Mouse (Mus musculus) spleen, adult 2 months (tissue): ENCODE measurements at regions not wholly inside any gene's neighbourhood (a gene's known extent, or its start where the extent isn't known, plus 50 kb on each side); places are given as distances from the start of the nearest gene placed in this dataset.
"Not testable (repeated sequence)": the region's sequence is repeated elsewhere in the genome, so short reads cannot be mapped to it uniquely, and the experiment has no call there.

Experiments
- DNase-seq, 2 experiments: peaks; one replicate each; pipeline versions ENCODE4 v3.0.0 to v3.0.0-alpha.2; 2012 to 2021; ENCODE audit warnings: low spot score in 2 of 2, low read depth in 1 of 2
- H3K27ac ChIP-seq: fragments of 200-500 bp; 2 replicates; pipeline ENCODE4 v1.5.1; 2012; ENCODE audit warnings: low read length, inconsistent platforms; ENCODE audit not compliant: insufficient read depth
- H3K27me3 ChIP-seq: fragments of 200-500 bp; 2 replicates; pipeline ENCODE4 v1.6.1; 2012; ENCODE audit warnings: mild to moderate bottlenecking, moderate library complexity, low read length, inconsistent platforms; ENCODE audit not compliant: control insufficient read depth, insufficient read depth
- H3K36me3 ChIP-seq: fragments of 200-500 bp; 2 replicates; pipeline ENCODE4 v1.6.1; 2012; ENCODE audit warnings: mild to moderate bottlenecking, low read length, inconsistent platforms; ENCODE audit not compliant: control insufficient read depth, insufficient read depth
- H3K4me1 ChIP-seq: fragments of 200-500 bp; 2 replicates; pipeline ENCODE4 v1.6.1; 2011; ENCODE audit warnings: inconsistent platforms; ENCODE audit not compliant: control insufficient read depth, insufficient read depth, insufficient read length
- H3K4me3 ChIP-seq: fragments of 200-500 bp; 2 replicates; pipeline ENCODE4 v1.5.1; 2011; ENCODE audit warnings: mild to moderate bottlenecking, inconsistent platforms; ENCODE audit not compliant: insufficient read depth, insufficient read length; ENCODE audit errors: extremely low read depth
- CTCF ChIP-seq: fragments of 200-500 bp; IDR thresholded peaks from 2 replicates; pipeline ENCODE4 v1.5.1; 2011; ENCODE audit warnings: mild to moderate bottlenecking, inconsistent platforms; ENCODE audit not compliant: insufficient read depth, insufficient read length, insufficient replicate concordance; ENCODE audit errors: extremely low read depth
- POLR2A ChIP-seq: fragments of 200-500 bp; IDR thresholded peaks from 2 replicates; pipeline ENCODE4 v1.6.1; 2011; ENCODE audit warnings: low read depth, low read length, inconsistent platforms
- WGBS: fragments of 180-500 bp; shearing (Covaris S2); methylation state at CpG from one replicate; pipeline ENCODE4 v1.1.7; 2018; 5-methylcytosine and 5-hydroxymethylcytosine counted together

- DNase-seq: no peak
- TF ChIP-seq POLR2A (no peak), CTCF (no peak)
- Histone ChIP-seq H3K27ac (no peak overlapping the region), H3K36me3 (no peaks in the 10 kb centered on the region), H3K4me3 (no peak overlapping the region), H3K27me3 (no peaks in the 10 kb centered on the region), H3K4me1 (no peaks in the 10 kb centered on the region)
- WGBS: 55% methylated on average over 4 of the region's 4 CpGs
Measured at GRCm38 (mm10) chr10:7325074-7325473, 113.0 kb upstream of the Cnksr3 start.

- Histone ChIP-seq H3K27ac (no peak overlapping the region), H3K4me1 (no peaks in the 10 kb centered on the region), H3K36me3 (no peaks in the 10 kb centered on the region), H3K4me3 (no peak overlapping the region), H3K27me3 (no peaks in the 10 kb centered on the region)
- WGBS: 46% methylated on average over 3 of the region's 3 CpGs
- DNase-seq: no peak
- TF ChIP-seq CTCF: no peak
- no peak for TF ChIP-seq POLR2A
Measured at GRCm38 (mm10) chr10:7323258-7323657, 111.2 kb upstream of the Cnksr3 start.

DNA sequence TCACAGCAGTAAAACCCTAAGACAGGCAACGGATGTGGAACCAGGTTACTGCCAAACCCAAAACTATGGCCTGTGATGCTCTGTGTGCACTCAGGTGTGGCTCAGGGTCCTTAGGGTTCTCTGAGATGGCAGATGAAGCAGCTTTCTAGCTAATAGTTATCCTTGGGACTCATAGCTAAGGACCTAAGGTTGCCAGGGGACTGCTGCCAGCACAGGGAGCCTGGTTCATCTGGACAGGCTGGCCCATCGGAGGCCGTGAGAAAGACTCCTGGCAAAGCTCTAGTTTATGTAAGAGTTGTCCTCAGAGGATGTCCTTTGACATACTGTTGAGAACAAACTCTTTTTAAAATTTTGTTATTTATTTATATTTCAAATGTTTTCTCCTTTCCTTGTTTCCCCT is 97.9 kb upstream of the Cnksr3 start:
- Histone ChIP-seq H3K4me1 (no peaks in the 10 kb centered on the region), H3K4me3 (no peak overlapping the region), H3K27ac (no peak overlapping the region), H3K36me3 (no peaks in the 10 kb centered on the region), H3K27me3 (no peaks in the 10 kb centered on the region)
- WGBS: 88% methylated on average over 3 of the region's 3 CpGs
- no peak for TF ChIP-seq CTCF
- no peak for DNase-seq

DNA sequence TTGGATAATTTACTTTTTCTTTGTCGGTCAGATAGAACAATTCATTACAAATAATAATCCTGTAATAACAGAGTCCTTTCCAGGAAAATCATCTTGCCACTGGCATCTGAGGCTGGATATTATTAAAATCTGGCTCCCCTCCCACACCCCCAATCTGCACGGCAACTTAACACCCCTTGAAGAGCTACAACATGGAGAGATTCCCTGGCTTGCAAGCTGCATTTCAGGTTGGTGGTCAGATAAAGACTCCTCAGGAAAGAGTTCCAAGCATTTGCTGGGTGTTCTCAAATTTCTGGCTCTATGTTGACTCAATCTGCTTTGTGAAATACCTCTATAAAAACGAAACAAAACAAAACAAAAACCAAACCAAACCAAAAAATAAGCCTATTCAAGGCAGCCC is 93.8 kb upstream of the Cnksr3 start:
- DNase-seq, H3K36me3 ChIP-seq, H3K4me3 ChIP-seq, H3K27ac ChIP-seq, H3K4me1 ChIP-seq, H3K27me3 ChIP-seq: not testable (repeated sequence)
- WGBS: 75% methylated on average over 3 of the region's 3 CpGs

DNA sequence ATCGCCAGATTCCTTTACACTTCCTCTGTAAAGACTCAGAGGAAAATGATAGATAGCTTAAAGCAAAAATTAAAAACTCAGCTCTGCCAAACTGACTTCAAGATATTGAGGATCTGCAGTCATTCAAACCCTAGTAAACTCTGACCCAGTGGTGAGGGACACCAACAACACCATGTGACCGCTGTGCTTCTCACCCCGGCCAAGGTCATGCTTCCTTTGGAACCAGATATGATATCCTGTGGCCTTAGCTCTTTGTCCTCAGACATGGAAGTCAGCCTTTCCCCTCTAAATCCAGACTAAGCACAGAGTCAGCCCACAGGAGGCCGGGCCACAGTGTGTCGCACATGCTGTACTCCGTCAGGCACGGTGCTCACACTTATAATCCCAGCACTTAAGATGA is 86.3 kb upstream of the Cnksr3 start:
- no peaks in the 10 kb centered on the region for H3K4me1 ChIP-seq
- TF ChIP-seq POLR2A (no peak), CTCF (no peak)
- H3K27ac ChIP-seq: no peak overlapping the region
- WGBS: 89% methylated on average over 7 of the region's 7 CpGs
- H3K36me3 ChIP-seq: no peaks in the 10 kb centered on the region
- H3K27me3 ChIP-seq: no peaks in the 10 kb centered on the region
- H3K4me3 ChIP-seq: no peak overlapping the region
- no peak for DNase-seq

DNA sequence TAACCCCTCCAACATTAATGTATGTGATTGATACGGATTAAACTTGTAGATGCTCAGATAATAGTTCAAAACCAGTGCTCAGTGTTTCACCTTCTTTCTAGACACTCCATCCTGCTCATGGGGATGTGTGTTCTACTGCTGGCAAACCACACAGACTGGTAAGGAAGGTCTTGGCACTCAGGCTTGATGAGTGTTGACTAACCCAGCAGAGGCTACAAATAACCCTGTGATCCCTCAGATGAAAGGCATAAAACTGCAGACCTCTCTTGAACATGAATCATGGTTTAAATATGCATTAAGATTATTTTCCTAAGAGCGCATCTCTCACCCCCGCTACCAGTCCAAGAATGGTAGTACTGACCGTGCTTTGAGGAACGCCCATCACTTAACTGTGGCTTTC is 83.9 kb upstream of the Cnksr3 start:
- H3K4me3 ChIP-seq: no peak overlapping the region
- H3K27ac ChIP-seq: no peak overlapping the region
- H3K27me3 ChIP-seq: no peaks in the 10 kb centered on the region
- DNase-seq: no peak
- H3K4me1 ChIP-seq: no peaks in the 10 kb centered on the region
- 95% methylated on average over 5 of the region's 5 CpGs for WGBS
- TF ChIP-seq POLR2A: no peak
- no peak for TF ChIP-seq CTCF
- no peaks in the 10 kb centered on the region for H3K36me3 ChIP-seq

GRCm38 (mm10) chr10:7293203-7293602 is 81.2 kb upstream of the Cnksr3 start:
- Histone ChIP-seq H3K27ac (no peak overlapping the region), H3K36me3 (no peaks in the 10 kb centered on the region), H3K4me3 (no peak overlapping the region), H3K27me3 (no peaks in the 10 kb centered on the region), H3K4me1 (no peaks in the 10 kb centered on the region)
- WGBS: 88% methylated on average over 5 of the region's 5 CpGs
- no peak for DNase-seq
- no peak for TF ChIP-seq CTCF
- no peak for TF ChIP-seq POLR2A
